Mouse (Mus musculus) megakaryocyte progenitor cell, adult 5-6 weeks (primary cell): ENCODE data around the gene Ttll5. TPM values are rescaled to one million over a fixed set of nuclear protein-coding genes. Genes with fewer than 3 reads are reported as not detected.

Source experiments
- ATAC-seq: replicated peaks from 2 replicates; pipeline ENCODE4 v1.8.0; 2016; ENCODE audit warnings: mild to moderate bottlenecking, moderate TSS enrichment, inconsistent platforms; ENCODE audit not compliant: poor library complexity
- total RNA-seq, 2 experiments: library from RNA; stranded (forward) in 1 of 2; stranded (reverse) in 1 of 2; fragments of 157-497, 149-512 nt in 1 of 2; fragments of 200-1000 nt in 1 of 2; gene quantifications; 2 replicates each; pipeline versions ENCODE4 v1.2.3 to v1.2.4; 2015 to 2017

Gene Ttll5
- total RNA-seq, 2 experiments from 2014 or later, result 20.1 to 20.8 TPM

DNA sequence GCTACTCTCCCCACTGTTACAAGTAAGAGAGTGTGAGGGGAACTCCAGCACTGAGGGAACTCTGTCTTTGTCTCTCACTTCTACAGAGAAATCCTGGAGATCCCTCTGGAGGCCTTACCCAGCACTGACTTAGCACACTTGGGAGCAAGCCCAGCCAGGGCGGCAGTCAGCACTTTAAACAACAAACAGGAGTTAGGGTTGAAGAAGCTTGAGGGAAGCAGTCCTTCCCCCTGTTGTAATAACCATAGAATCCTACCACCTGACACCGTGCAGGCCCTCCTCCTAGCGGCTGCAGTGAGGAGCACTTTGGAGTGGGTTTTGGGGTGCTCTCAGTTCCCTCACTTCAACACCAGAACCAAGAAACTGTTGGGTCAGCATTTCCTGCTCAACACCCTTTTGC, 140.0 kb downstream of the Ttll5 start:
- ATAC-seq, result no peak

DNA sequence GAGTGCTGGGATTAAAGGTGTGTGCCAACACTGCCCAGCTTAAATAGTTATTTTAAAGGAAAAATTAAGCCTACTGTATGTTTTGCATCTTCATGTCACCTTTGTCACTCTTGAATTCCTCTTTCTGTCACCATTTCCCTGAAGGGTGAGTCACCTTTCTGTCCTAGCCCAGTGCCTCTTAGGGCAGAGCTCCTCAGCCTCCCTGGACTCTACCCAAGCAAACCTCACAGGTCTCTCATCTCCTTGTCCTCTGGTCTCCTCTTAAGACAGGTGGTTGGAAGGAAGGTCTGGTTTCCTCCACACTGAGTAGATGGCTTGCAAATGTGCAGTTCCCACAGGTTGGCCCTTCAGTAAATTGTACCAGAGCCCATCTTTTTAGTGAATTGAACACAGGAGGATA, 143.4 kb downstream of the Ttll5 start:
- ATAC-seq, result no peak

DNA sequence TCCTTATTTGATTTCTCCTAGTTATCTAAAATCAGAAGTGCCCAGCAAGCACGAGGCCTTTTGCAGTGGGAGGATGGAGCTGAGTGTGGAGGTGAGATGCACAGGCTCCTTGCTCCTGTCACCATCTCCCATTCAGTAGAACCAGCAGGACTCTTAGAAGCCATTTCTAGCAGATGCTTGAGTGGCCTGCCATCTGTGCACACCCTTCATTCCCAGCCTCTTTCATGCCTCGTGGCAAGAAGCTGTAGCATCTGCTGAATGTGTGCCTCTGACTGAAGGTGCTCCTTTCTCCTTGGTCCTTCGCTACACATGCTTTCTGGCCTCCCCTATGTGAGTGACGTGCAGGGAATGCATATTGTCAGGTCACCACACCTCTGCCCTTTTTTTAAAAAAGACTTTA, 143.9 kb downstream of the Ttll5 start:
- no peak for ATAC-seq

DNA sequence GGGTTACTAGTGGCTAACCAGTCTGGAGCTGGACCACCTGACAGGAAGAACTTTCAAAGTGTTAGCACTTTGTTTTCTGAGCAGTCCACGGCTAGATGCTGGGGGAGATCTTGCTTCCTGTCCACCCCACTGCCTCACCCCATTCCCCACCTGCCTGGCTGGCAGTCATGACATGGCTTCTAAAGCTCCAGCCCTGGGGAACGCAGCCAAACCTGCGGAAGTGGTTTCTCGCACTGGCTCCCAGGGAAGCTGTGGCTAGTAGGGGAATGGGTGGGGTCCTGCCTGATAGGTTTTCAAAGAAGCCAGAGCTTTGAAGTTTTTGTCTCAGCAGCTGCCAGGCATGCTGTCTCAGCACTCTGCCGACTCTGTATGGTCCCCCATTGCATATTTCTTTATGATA, 145.1 kb downstream of the Ttll5 start:
- peak; percentile 82 for ATAC-seq

DNA sequence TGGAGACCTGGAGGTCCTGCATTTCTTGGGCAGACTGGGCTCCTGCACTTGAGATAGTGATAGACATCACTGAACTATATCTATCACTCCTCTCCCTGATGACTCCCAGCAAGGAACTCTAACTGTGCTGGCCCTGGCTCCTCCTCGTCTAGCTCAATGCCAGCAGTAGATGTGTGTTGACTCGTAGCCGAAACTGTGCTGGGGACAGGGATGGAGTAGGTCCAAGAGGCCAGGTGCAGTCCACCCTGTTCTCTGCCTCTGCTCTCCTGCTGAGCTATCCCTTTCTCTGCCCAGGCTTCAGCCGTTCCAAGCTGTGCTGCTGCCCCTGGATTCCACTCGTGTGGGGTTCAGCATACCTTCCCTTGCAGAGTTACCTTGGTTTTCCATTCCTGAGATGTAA, 145.7 kb downstream of the Ttll5 start:
- ATAC-seq, result no peak

DNA sequence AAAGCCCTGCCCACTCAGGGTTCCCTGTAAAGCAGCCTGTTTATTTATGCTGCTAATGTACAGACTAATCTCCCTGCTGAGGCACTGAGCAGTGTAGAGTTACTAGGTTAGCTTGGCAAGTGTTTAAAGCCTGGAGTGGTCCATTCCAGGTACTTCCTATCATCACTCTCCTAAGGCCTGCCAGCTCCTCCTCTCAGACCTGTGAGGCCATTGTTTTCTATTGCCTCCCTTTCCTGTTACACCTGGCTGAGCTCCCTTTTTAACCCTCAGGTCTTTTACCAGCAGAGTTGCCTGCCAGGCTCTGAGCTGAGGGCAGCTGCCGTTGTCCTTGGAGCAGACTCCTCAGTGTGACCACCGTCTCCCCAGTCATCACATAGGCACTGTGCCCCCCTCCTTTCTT, 146.3 kb downstream of the Ttll5 start:
- ATAC-seq, result no peak

DNA sequence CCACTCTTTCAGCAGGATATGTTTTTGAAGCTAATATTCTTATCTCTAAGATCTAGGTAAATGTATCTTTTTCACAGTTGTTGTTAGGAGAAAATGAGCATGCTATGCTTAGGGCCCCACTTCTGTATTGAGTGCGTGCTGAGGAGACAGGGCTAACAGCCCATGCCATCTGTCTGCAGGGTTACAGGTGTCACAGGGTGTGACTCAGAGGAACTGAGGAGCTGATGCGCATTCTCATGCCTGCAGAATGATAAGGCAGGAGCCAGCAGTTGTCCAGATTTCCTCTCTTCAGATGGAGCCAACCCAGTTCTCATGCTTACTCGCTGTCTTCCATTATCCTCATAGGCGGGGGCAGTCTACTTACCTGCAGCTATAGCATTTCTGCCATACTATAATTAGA, 147.2 kb downstream of the Ttll5 start:
- peak; percentile 55 for ATAC-seq

DNA sequence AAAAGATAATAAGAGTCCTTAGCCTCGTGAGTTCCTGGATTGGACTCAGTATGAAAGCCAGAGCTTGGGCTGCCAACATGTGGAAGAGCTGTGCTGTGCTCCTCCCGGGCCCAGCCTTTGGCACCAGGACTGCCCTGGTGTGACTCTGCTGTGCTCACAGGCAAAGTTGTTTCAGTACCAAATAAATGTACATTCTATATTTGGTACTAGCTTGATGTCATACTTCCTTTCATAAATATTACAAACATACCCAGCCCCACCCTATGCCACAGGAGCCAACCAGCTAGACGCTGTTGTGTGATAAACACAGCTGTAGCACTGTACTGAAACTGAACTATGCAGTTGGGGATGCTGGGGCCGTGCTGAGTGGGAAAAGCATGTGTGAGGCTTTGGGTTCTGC, 149.1 kb downstream of the Ttll5 start:
- peak; percentile 66 for ATAC-seq

DNA sequence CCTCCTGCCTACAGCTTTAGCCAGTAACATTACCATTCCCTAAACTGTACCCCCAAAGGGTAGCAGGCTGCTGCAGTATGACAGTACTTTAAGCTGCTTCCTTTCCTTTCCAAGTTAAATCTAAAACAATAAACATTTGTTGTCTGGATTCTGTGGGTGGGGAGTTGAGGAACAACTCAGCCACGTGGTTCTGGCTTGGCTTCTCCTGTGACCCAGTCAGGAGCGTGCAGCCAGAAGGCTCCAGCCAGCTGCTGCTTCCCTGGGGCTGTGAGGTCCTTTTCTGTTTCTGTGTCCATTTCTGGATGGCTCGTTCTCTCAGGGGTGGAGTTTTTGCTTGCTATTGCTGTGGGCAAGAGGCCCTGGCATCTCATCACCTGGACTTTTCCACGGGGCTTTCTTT, 149.6 kb downstream of the Ttll5 start:
- no peak for ATAC-seq

DNA sequence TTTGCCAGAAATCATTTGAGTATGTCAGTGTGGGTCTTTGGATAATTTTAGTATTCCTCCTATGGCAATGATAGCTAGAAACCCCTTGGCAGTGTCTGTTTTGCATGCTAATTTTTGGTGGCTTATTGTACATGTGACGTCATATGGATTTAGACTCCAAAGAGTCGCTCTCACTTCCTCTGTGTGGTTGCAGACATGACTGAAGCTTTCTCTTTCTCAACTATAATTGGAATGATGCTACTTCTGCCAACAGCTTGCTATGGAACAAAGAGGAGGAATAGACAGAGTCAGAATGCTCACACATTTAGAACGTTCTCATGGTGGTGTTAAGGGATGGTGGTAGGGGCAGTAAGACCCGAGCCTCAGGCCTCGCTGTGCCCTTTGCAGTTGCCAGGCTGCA, 155.5 kb downstream of the Ttll5 start:
- ATAC-seq, result peak; percentile 76

DNA sequence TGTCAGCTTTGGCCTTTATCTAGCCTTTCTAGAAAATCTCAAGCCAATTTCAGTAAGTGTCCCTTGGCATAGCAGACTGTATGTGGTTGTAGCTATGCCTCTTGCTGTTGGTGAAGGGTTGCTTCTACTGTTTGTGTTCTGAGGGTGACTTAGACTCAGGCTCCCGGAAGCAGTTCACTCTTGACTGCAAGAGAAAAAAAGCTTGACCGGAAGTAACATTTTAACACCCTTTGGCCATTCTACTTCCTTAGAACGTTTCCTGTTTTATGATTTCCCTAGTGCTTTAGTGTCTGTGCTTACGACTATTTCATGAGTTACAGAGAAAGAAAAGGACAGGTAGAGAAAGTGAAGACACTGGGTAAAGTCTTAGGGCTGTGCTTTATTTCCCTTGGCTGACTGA, 161.1 kb downstream of the Ttll5 start:
- no peak for ATAC-seq

DNA sequence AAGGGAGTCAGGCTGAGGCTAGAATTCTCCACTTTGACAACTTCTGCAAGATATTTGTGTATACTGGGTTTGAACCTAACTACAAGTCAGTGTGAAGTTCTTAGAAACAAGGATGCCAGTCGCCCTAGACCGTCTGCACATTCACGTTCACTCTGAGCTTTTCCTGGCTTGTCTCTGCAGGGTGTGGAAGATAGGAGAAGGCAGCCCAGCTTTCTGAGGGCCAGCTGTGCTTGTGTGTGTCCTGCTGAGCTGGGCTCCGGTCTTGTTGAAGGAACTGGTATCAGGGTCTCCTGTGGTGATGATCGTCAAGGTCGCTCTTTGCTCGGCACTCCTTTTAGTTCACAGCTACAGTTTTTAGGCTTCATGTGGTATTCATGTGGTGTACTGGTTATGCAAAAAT, 161.6 kb downstream of the Ttll5 start:
- ATAC-seq, result no peak

DNA sequence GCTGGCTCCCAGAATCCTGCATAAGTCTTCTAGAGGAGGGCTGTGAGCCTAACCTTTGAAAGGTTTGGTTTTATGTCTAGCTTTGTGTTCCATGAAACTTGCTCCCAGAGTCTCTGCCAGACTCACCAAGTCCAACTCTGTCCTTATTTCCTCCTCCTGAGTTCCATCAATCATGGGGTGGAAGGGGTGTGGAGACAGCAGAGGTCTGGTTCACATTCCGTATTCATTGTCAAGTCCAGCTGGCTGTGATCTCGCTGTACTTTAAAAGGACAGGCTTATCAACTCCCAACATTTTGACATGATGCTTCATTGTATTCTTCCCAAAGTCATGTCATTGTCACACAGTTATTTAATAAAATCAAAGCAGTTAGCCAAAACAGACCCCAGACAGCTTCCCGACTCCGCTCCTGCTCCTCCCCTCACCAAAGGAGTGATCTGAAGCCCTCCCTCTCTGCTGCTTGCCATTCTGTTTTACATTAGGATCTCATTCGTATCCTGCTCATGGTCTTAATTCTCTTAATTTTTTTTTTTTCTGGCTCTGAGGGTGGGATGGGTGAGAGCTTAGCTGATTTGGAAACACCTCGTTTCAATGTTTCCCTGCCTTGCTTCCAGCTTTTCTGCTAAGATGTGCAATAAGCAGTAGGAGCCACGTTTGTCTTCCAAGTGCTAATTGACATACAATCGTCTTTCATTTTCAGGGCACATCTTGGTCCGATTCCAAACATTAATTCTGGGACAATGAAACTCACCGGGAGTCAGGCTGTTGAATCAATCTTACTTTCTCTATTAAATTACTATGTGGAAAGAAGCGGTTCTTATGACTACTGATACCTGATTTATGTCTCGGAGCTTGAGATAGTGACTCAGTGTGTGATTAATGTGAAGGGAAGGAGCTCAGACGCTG, 162.3 kb downstream of the Ttll5 start:
- ATAC-seq, result no peak

DNA sequence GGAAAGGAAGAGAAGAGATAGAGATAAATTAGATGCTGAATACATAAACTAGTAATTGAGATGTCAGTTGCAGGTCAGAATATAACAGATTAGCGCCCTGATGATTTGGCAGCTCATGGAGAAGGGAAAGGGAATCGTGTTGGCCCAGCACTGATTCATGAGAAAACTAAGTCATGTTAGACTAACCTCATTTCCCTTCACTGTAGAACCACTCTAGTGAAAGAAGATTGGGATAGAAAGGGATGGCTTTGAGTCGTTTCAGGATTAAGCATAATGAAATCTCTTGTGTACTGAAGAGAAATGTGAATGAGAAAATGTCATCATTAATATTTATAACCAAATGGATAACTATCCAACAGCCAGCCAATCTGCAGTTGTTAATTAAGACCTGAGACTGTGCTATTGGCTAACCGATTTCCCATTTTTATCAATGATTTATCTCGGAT, 163.0 kb downstream of the Ttll5 start:
- no peak for ATAC-seq

DNA sequence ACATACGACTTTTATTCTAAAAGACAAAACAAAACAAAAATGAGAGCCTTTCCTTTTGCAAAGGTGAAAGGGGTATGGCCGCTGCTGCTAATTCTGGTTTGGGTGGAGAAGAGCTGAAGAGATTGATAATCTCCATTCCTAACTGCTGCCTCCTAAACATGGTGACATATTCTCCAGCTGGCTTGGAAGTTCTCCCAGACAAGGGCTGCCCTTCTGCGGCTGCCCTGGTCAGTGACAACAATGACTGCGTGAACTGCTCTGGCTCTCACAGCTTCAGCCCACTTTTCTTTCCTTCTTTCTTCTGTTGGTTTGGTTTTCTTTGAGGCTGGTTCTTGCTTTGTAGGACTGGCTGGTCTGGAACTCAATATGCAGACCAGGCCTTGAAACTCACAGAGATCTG, 163.7 kb downstream of the Ttll5 start:
- ATAC-seq, result no peak

DNA sequence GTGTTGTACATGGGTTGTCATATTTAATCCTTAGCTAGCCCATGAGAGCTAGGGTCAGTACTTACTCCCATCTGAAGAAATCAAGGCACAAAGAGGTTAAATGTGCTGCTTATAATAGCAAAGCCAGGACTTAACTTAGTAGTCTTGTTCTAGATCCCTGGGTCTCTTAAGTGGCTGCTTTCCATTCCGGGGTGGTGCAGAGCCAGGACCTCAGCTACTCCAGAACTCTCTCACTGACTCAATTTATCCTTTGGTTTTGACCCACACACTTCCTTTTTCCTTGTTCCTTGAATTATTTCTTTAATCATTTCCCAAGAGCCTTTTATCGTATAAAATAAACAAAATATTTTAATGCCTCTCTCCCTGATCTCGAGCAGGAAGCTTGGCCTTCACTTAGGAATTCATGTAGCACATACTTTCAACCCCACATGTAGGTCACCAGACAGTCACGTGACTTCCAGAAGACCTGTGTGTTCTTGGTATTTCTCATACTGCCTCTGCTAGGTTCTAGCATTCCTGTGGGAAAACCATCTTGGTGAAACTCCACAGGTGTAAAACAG, 164.4 kb downstream of the Ttll5 start:
- no peak for ATAC-seq

DNA sequence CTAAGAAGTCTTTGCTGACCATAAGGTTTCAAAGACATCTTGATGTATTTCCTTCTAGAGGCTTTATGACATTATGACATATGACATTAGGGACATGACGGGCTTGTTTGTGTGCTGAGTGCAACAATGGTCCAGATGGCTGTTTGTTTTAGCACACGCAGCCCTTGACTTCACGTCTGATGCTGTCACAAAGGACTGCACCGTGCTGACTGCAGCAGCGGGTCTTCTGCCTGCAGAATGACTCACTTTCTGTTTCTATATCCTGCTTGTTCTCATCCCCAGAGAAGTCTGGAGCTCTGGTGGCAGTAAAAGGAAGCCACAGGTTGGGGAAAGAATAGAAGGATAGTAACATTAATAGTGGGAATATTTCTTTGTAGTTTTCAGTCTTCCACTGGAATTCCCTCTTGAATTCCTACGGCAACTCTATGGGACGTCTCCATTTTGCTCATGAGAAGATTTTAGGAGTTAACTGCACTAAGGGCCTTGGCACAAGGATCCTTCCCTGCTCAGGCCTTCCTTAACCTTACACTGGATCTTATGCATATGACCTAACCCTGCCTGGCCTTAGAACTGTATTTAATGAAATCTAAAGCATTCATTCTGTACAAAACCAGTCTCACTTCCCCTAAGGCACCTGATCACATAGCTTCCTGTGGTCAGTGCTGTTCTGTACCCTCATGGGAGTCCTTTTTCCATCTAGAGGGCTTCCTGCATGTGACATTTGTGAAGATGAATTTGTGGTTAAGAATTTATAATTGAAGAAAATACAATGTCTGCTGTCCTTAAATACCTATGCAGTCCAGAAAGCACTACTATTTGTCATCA, 167.8 kb downstream of the Ttll5 start:
- peak; percentile 80 for ATAC-seq

DNA sequence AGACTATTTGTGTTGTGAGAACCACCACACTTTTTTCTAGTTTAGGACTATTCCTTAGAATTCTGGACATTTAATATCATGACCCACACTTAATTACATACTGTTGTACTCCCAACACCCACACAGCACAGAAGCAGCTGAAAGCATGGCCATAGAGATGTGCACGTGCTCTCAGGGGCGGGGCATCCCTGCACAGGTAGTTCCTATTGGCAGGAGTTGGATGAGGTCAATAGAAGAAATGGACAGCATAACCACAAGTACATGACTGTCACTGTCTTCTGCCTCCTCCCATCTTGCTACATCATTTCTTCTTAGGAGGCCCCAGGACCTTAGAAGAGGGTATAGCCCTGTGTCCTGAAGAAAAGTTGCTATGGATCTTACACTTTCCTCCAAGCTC, 168.4 kb downstream of the Ttll5 start:
- no peak for ATAC-seq

DNA sequence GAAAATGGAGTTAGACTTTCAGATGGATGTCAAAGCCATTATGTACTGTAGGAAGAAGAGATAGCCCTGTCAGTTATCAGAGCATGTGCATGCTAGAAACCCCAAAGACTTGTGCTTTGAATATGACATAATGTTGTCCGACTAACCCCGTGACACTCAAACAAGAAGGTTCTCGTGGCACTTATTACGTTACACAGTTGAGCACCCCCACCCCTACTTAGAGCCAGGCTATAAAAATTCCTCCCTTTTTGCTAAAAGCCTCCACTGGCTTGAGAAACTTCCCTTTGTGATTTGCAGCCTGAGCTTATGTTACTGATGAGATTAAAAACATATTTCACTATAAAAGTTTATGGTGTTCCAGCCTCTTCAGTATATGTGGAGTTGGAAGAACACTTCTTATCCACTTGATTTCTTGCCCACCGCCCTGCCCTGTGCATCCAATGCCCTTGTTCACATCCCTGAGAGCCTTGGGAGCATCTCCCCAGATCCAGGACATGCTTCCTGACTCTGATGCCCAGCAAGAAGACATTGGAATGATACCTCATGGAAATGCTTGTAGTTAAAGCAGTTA, 169.4 kb downstream of the Ttll5 start:
- no peak for ATAC-seq

DNA sequence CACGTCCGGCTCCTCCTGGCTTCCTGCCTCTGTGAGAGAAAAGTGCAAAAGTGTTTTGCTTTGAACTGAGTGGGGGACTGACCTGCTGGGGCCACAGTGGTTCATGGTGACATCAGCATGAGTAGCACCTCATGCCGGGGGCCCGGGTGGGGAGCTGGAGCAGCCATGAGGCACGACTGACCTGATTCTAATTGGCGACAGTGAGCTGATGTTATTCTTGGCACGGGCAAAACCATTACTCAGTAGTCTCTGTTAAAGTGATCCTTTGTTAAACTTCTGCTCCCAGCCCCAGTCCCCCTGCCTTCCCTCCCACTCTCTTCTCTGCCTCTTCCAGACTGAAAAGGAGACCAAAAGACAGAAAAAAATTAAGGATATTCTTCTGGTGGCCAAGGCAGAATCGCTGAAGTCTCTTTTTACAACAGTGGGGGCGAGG, 176.2 kb downstream of the Ttll5 start:
- no peak for ATAC-seq

DNA sequence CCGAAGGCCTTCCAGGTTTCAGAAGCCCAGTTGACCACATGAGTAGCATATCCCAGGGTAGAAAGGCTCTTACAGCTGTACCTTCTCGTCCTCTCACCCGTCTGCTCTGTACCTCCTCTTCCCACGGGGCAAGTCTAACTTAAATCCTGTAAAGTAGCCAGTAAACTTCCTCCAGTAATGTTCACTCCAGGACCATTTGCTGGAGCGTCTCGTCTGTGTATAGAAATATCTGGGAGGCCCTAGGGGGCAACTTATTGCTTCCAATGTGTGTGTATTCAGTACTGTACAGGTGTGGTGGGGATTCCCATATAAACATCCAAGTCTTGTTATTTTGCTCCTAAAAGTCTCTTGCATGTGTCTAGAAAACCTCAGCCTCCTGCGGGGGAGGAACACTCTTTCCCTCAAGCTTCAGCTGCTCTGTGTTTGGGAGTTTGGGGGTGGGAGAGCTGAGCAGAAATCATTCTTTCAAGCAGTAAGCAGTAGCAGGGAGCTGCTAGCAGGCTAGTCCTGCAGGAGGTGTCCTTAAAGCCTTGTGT, 176.7 kb downstream of the Ttll5 start:
- ATAC-seq, result no peak
